Mouse (Mus musculus): Measurements from ENCODE around the gene Hbb-bt. TPM values are rescaled to one million over a fixed set of nuclear protein-coding genes. Genes with fewer than 3 reads are reported as not detected.

Hbb-bt gene
- polyA plus RNA-seq (2015; fragmentation: Nextera tagmentation; extraction: Ambion mirVana) = 43,947 and 47,652 TPM in 2 replicates

DNA sequence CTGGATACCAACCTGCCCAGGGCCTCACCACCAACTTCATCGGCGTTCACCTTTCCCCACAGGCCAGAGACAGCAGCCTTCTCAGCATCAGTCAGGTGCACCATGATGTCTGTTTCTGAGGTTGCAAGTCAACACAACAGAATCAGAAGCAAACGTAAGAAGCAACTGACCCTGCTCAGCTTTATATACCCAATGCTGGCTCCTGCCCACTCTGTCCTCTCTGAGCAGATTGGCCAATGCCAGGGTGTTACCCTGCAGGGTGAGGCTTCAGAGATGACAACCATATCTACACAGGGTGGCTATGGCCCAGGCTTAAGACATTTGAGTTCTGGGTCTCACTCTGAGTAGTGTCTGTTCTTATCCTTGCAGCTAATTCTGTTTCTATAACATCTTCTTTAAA, at the start of gene Hbb-bt:
Hbb-bt (minus strand) TSS at position 231 of the 400 bp plus-strand sequence.
- peaks cover 3% of the 10 kb centered on the region for H3K4me1 ChIP-seq (ENCODE audit: control insufficient read depth, low read depth, low read length)
- peak within 1 kb of the TSS; percentile 94 for H3K27ac ChIP-seq (ENCODE audit: low read length)
- H3K4me3 ChIP-seq (ENCODE audit: low read depth, low read length) = peak within 1 kb of the TSS; percentile 58
- WGBS (ENCODE audit: insufficient replicate concordance) = 45% methylated on average over 3 of the region's 3 CpGs
- peak within 1 kb of the TSS; percentile 61 for H3K9ac ChIP-seq (ENCODE audit: low read depth, low read length)
- H3K9me3 ChIP-seq (replicated peaks; ENCODE audit: control insufficient read depth, low read length) = no peaks in the 10 kb centered on the region
- H3K27me3 ChIP-seq (ENCODE audit: control insufficient read depth, insufficient read depth, low read depth, low read length) = no peaks in the 10 kb centered on the region
- peak within 1 kb of the TSS; percentile 57 for H3K4me2 ChIP-seq (ENCODE audit: low read depth, low read length)
- peaks cover 2% of the 10 kb centered on the region; the same call in 1 of the 2 replicates for H3K36me3 ChIP-seq (ENCODE audit: control insufficient read depth, insufficient read depth)
- ATAC-seq (ENCODE audit: low read depth) = peak; percentile 87

GRCm38 (mm10) chr7:103861531-103861930, 47.7 kb upstream of the Hbb-bt start:
- Histone ChIP-seq H3K4me3 (ENCODE audit: low read depth, low read length) (peak overlapping the region; percentile 22; the same call in 1 of the 2 replicates), H3K9me3 (replicated peaks; ENCODE audit: control insufficient read depth, low read length) (no peaks in the 10 kb centered on the region), H3K4me2 (ENCODE audit: low read depth, low read length) (peak overlapping the region; percentile 50), H3K9ac (ENCODE audit: low read depth, low read length) (peak overlapping the region; percentile 73), H3K36me3 (ENCODE audit: control insufficient read depth, insufficient read depth) (no peaks in the 10 kb centered on the region), H3K27ac (ENCODE audit: low read length) (peak overlapping the region; percentile 99), H3K4me1 (ENCODE audit: control insufficient read depth, low read depth, low read length) (peaks cover 32% of the 10 kb centered on the region), H3K27me3 (ENCODE audit: control insufficient read depth, insufficient read depth, low read depth, low read length) (no peaks in the 10 kb centered on the region)
- 37% methylated on average over 3 of the region's 3 CpGs for WGBS (ENCODE audit: insufficient replicate concordance)
- no peak for ATAC-seq (ENCODE audit: low read depth)

DNA sequence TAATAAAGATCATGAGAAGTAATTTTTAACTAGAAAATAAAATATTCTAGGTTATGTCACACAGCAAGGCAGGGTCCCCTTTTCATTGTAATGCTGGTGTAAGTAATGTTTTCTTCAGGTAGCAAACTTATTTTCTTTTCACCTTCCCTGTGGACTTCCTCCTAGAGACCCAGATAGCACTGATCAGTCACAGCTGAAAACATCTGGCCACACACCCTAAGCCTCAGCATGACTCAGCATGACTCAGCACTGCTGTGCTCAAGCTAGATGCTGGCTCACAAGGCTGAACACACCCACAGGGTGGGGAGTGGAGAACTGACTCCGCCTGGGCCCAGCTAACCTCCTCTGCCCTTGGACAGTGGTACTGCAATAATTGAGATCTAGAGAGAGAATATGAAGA, 47.1 kb upstream of the Hbb-bt start:
- WGBS (ENCODE audit: insufficient replicate concordance) = 4% methylated on average over 1 of the region's 1 CpGs
- ATAC-seq (ENCODE audit: low read depth) = peak; percentile 79
- H3K9ac ChIP-seq (ENCODE audit: low read depth, low read length) = peak overlapping the region; percentile 73
- H3K27me3 ChIP-seq (ENCODE audit: control insufficient read depth, insufficient read depth, low read depth, low read length) = no peaks in the 10 kb centered on the region
- peak overlapping the region; percentile 18; the same call in 1 of the 2 replicates for H3K4me3 ChIP-seq (ENCODE audit: low read depth, low read length)
- peak overlapping the region; percentile 99 for H3K27ac ChIP-seq (ENCODE audit: low read length)
- H3K36me3 ChIP-seq (ENCODE audit: control insufficient read depth, insufficient read depth) = no peaks in the 10 kb centered on the region
- H3K9me3 ChIP-seq (replicated peaks; ENCODE audit: control insufficient read depth, low read length) = no peaks in the 10 kb centered on the region
- H3K4me2 ChIP-seq (ENCODE audit: low read depth, low read length) = peak overlapping the region; percentile 50
- H3K4me1 ChIP-seq (ENCODE audit: control insufficient read depth, low read depth, low read length) = peaks cover 27% of the 10 kb centered on the region

GRCm38 (mm10) chr7:103859076-103859475, 45.3 kb upstream of the Hbb-bt start:
- Histone ChIP-seq H3K4me1 (ENCODE audit: control insufficient read depth, low read depth, low read length) (peaks cover 28% of the 10 kb centered on the region), H3K36me3 (ENCODE audit: control insufficient read depth, insufficient read depth) (no peaks in the 10 kb centered on the region), H3K4me3 (ENCODE audit: low read depth, low read length) (peak overlapping the region; percentile 7; the same call in 1 of the 2 replicates), H3K9me3 (replicated peaks; ENCODE audit: control insufficient read depth, low read length) (no peaks in the 10 kb centered on the region), H3K27ac (ENCODE audit: low read length) (peak overlapping the region; percentile 93), H3K9ac (ENCODE audit: low read depth, low read length) (peak overlapping the region; percentile 48), H3K27me3 (ENCODE audit: control insufficient read depth, insufficient read depth, low read depth, low read length) (no peaks in the 10 kb centered on the region), H3K4me2 (ENCODE audit: low read depth, low read length) (peak overlapping the region; percentile 35)
- 10% methylated on average over 2 of the region's 2 CpGs for WGBS (ENCODE audit: insufficient replicate concordance)
- ATAC-seq (ENCODE audit: low read depth) = peak; percentile 91

- H3K4me1 ChIP-seq (ENCODE audit: control insufficient read depth, low read depth, low read length) = peaks cover 12% of the 10 kb centered on the region
- 50% methylated on average over 1 of the region's 1 CpGs for WGBS (ENCODE audit: insufficient replicate concordance)
These were observed 40.9 kb upstream of the Hbb-bt start for GRCm38 (mm10) chr7:103854669-103855068.

DNA sequence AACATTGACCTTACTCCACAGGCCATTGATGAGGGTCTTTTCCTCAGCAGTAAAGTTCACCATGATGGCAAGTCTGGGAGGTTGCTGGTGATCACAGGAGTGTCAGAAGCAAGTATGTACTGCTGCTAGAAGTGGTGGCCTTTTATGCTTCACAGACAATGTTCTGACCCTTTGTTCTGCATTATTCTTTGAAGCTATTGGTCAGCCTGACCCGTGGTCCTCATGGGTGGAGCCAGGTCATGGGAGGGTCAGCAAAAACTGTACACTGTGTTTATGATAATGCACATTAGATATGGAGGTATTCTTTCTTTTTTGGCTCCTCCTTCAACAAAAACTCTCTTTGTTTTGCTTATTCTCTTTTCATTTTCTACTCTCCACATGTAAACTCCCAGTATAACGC, 39.3 kb upstream of the Hbb-bt start, which contains the start of gene Hbb-y:
Hbb-y (minus strand) TSS at position 127 of the 400 bp plus-strand sequence.
- Histone ChIP-seq H3K4me3 (ENCODE audit: low read depth, low read length) (no peak within 1 kb of the TSS), H3K4me1 (ENCODE audit: control insufficient read depth, low read depth, low read length) (peaks cover 16% of the 10 kb centered on the region), H3K9me3 (replicated peaks; ENCODE audit: control insufficient read depth, low read length) (no peaks in the 10 kb centered on the region), H3K27ac (ENCODE audit: low read length) (peak within 1 kb of the TSS; percentile 65), H3K4me2 (ENCODE audit: low read depth, low read length) (no peak within 1 kb of the TSS), H3K27me3 (ENCODE audit: control insufficient read depth, insufficient read depth, low read depth, low read length) (no peaks in the 10 kb centered on the region), H3K36me3 (ENCODE audit: control insufficient read depth, insufficient read depth) (no peaks in the 10 kb centered on the region), H3K9ac (ENCODE audit: low read depth, low read length) (no peak within 1 kb of the TSS)
- no peak for ATAC-seq (ENCODE audit: low read depth)
- 51% methylated on average over 2 of the region's 2 CpGs for WGBS (ENCODE audit: insufficient replicate concordance)

More at GRCm38 (mm10) chr7:103854669-103855068, 40.9 kb upstream of the Hbb-bt start:
- H3K27ac ChIP-seq (ENCODE audit: low read length) = peak overlapping the region; percentile 57
- H3K9ac ChIP-seq (ENCODE audit: low read depth, low read length) = no peak overlapping the region; the same call in 1 of the 2 replicates
- no peak for ATAC-seq (ENCODE audit: low read depth)
- 0 out of 2 replicates have a peak overlapping the region, but pooled peaks have one; percentile 17 for H3K4me2 ChIP-seq (ENCODE audit: low read depth, low read length)
- no peak overlapping the region for H3K4me3 ChIP-seq (ENCODE audit: low read depth, low read length)
- no peaks in the 10 kb centered on the region for H3K9me3 ChIP-seq (replicated peaks; ENCODE audit: control insufficient read depth, low read length)
- H3K36me3 ChIP-seq (ENCODE audit: control insufficient read depth, insufficient read depth) = no peaks in the 10 kb centered on the region
- H3K27me3 ChIP-seq (ENCODE audit: control insufficient read depth, insufficient read depth, low read depth, low read length) = no peaks in the 10 kb centered on the region

DNA sequence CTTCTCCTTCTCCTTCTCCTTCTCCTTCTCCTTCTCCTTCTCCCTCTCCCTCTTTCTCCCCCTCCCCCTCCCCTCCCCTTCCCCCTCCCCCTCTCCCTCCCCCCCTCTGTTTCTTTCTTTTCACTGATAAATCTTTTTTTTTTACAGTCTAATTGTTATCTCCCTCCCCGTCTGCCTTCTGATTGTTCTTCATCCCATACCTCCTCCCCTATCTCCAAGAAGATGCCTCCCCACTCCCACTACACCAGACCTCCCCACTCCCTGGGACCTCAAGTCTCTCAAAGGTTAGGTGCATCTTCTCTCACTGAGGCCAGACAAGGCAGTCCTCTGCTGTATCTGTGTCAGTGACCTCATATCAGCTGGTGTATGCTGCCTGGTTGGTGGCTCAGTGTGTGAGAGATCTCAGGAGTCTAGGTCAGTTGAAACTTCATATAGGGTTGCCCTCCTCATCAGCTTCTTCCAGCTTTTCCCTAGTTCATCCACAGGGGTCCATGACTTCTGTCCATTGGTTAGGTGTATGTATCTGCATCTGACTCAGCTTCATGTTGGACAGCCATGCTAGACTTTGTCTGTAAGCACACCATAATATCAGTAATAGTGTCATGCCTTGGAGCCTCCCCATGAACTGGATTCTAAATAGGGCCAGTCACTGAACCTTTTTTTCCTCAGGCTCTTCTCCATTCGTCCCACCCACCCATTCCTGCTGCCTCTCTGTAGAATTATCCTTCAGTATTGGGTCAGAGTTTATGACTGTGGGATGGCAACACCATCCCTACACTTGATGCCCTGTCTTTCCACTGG, 30.9 kb upstream of the Hbb-bt start:
- peak; percentile 73 for ATAC-seq (ENCODE audit: low read depth)

GRCm38 (mm10) chr7:103843034-103843433, 29.2 kb upstream of the Hbb-bt start, which contains the start of gene Hbb-bh1:
Hbb-bh1 (minus strand) TSS chr7:103843164.
- no peaks in the 10 kb centered on the region for H3K36me3 ChIP-seq (ENCODE audit: control insufficient read depth, insufficient read depth)
- ATAC-seq (ENCODE audit: low read depth) = no peak
- H3K4me2 ChIP-seq (ENCODE audit: low read depth, low read length) = no peak within 1 kb of the TSS
- peak within 1 kb of the TSS; percentile 33 for H3K27ac ChIP-seq (ENCODE audit: low read length)
- H3K9ac ChIP-seq (ENCODE audit: low read depth, low read length) = no peak within 1 kb of the TSS; the same call in 1 of the 2 replicates
- 62% methylated on average over 2 of the region's 2 CpGs for WGBS (ENCODE audit: insufficient replicate concordance)
- no peak within 1 kb of the TSS for H3K4me3 ChIP-seq (ENCODE audit: low read depth, low read length)
- H3K9me3 ChIP-seq (replicated peaks; ENCODE audit: control insufficient read depth, low read length) = no peaks in the 10 kb centered on the region
- H3K27me3 ChIP-seq (ENCODE audit: control insufficient read depth, insufficient read depth, low read depth, low read length) = no peaks in the 10 kb centered on the region
- peaks cover 18% of the 10 kb centered on the region for H3K4me1 ChIP-seq (ENCODE audit: control insufficient read depth, low read depth, low read length)

More for the DNA sequence above, 30.9 kb upstream of the Hbb-bt start:
- Histone ChIP-seq H3K27me3 (ENCODE audit: control insufficient read depth, insufficient read depth, low read depth, low read length) (no peaks in the 10 kb centered on the region), H3K4me2 (ENCODE audit: low read depth, low read length) (0 out of 2 replicates have a peak overlapping the region, but pooled peaks have one; percentile 6), H3K9ac (ENCODE audit: low read depth, low read length) (peak overlapping the region; percentile 40), H3K9me3 (replicated peaks; ENCODE audit: control insufficient read depth, low read length) (no peaks in the 10 kb centered on the region), H3K36me3 (ENCODE audit: control insufficient read depth, insufficient read depth) (no peaks in the 10 kb centered on the region), H3K27ac (ENCODE audit: low read length) (peak overlapping the region; percentile 67), H3K4me1 (ENCODE audit: control insufficient read depth, low read depth, low read length) (peaks cover 23% of the 10 kb centered on the region), H3K4me3 (ENCODE audit: low read depth, low read length) (no peak overlapping the region)
- WGBS (ENCODE audit: insufficient replicate concordance) = 19% methylated on average over 2 of the region's 2 CpGs

DNA sequence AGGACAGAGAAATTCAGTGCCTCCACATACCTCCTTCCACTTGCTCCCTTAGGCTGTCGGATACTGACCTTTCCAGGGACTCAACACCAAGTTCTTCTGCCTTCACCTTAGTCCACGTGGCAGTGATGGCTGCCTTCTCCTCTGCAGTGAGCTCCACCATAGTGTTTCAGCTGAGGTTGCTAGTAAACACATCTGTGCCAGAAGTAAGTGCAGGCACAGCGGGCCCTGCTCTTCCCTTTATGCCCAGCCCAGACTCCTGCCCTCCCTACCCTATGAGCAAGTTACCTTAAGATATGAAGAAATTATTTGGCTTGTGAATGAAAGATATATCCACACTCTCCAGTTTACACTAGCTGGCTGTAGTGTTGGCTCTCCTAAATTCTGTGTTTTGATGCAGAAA, 26.5 kb upstream of the Hbb-bt start, which contains the start of gene Hbb-bh2:
Hbb-bh2 (minus strand) TSS at position 253 of the 400 bp plus-strand sequence.
- no peak for ATAC-seq (ENCODE audit: low read depth)
- no peak within 1 kb of the TSS for H3K4me2 ChIP-seq (ENCODE audit: low read depth, low read length)
- no peaks in the 10 kb centered on the region for H3K9me3 ChIP-seq (replicated peaks; ENCODE audit: control insufficient read depth, low read length)
- WGBS (ENCODE audit: insufficient replicate concordance) = 63% methylated on average over 3 of the region's 3 CpGs
- peak within 1 kb of the TSS; percentile 49; the same call in 1 of the 2 replicates for H3K27ac ChIP-seq (ENCODE audit: low read length)
- peaks cover 18% of the 10 kb centered on the region for H3K4me1 ChIP-seq (ENCODE audit: control insufficient read depth, low read depth, low read length)
- no peak within 1 kb of the TSS for H3K4me3 ChIP-seq (ENCODE audit: low read depth, low read length)
- H3K9ac ChIP-seq (ENCODE audit: low read depth, low read length) = 0 out of 2 replicates have a peak within 1 kb of the TSS, but pooled peaks have one; percentile 22
- H3K27me3 ChIP-seq (ENCODE audit: control insufficient read depth, insufficient read depth, low read depth, low read length) = no peaks in the 10 kb centered on the region
- no peaks in the 10 kb centered on the region for H3K36me3 ChIP-seq (ENCODE audit: control insufficient read depth, insufficient read depth)
